Comparison of ENCODE assay signal across 9 mouse cellular contexts in the genomic region with DNA sequence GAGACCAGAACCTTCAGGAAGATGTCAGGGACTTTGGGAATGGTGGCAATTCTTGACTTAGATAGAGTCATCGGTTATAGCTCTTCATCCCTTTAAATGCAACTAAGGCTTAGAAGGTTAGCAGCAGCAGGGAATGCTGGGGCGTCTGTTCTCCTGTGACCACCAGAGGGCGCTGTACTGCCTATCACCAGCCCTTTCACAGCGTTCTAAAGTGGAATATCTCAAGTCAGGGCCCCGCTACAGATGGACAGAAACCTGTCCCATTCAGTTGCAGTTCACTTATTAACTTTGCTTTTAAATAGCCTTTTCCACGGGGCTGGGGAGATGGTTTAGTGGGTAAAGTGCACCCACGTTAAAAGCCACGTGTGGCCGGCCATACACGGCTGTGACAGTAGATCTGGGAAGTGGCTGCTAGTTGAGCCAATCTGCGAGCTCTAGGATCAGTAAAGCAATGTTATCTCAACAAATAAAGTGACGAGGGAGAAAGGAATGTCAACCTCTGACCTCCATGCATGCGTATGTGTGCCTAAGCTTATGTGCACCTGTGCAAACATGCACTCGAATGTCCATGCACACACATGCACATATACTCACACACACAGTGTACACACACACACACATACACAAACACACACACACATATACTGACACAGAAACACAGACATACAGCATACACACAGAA.
A peak's percentile ranks its signal among the peaks of the same experiment; 100 is the strongest.
DNase-seq lines count a peak whose midpoint lies in the region; ATAC-seq lines count a peak whose summit lies in the region.
"Had no signal": no experiment of that assay in that cellular context is flagged by ENCODE, and none has a peak within 500 bp of the region (broad histone marks: within the 10 kb centered on the region; RNA-seq: fewer than 3 reads in every experiment).

No protein-coding gene starts in this region.

- no peak for ATAC-seq in kidney, embryonic 15.5 days (replicated peaks; ENCODE audit: low FRiP score)
- 0 out of 2 replicates have a peak, but pooled peaks have one; percentile 43 for ATAC-seq in embryonic facial prominence, embryonic 13.5 days (ENCODE audit: insufficient number of reproducible peaks, insufficient read depth, low FRiP score, low TSS enrichment, low read depth)
- ATAC-seq in intestine, embryonic 16.5 days, result peak; percentile 69
- ATAC-seq in neural tube, embryonic 12.5 days (ENCODE audit: low FRiP score, low read depth), result 0 out of 2 replicates have a peak, but pooled peaks have one; percentile 33

- no peaks in the 10 kb centered on the region for H3K36me3 ChIP-seq in kidney, embryonic 15.5 days
- no peaks in the 10 kb centered on the region for H3K36me3 ChIP-seq in embryonic facial prominence, embryonic 13.5 days
- no peaks in the 10 kb centered on the region for H3K36me3 ChIP-seq in intestine, embryonic 16.5 days (ENCODE audit: control insufficient read depth, insufficient read depth, low read length)
- H3K36me3 ChIP-seq in neural tube, embryonic 12.5 days, result no peaks in the 10 kb centered on the region; the same call in 1 of the 2 replicates
- H3K36me3 ChIP-seq: embryonic facial prominence, embryonic 15.5 days had no signal

- no peaks in the 10 kb centered on the region for H3K27me3 ChIP-seq in kidney, embryonic 15.5 days
- H3K27me3 ChIP-seq in embryonic facial prominence, embryonic 13.5 days, result no peaks in the 10 kb centered on the region
- no peaks in the 10 kb centered on the region for H3K27me3 ChIP-seq in intestine, embryonic 16.5 days (replicated peaks; ENCODE audit: control insufficient read depth, insufficient read depth, low read length)
- H3K27me3 ChIP-seq in neural tube, embryonic 12.5 days (replicated peaks), result no peaks in the 10 kb centered on the region
- H3K27me3 ChIP-seq: embryonic facial prominence, embryonic 15.5 days had no signal

- H3K4me3 ChIP-seq in kidney, embryonic 15.5 days (replicated peaks), result no peak overlapping the region
- H3K4me3 ChIP-seq in embryonic facial prominence, embryonic 13.5 days, result no peak overlapping the region
- H3K4me3 ChIP-seq in intestine, embryonic 16.5 days (ENCODE audit: low read length), result no peak overlapping the region
- H3K4me3 ChIP-seq in neural tube, embryonic 12.5 days, result no peak overlapping the region
- H3K4me3 ChIP-seq: embryonic facial prominence, embryonic 15.5 days had no signal

- 44% methylated on average over 14 of the region's 14 CpGs for WGBS in kidney, embryonic 15.5 days
- 52% methylated on average over 14 of the region's 14 CpGs for WGBS in embryonic facial prominence, embryonic 13.5 days
- 33% methylated on average over 14 of the region's 14 CpGs for WGBS in intestine, embryonic 16.5 days
- 50% methylated on average over 14 of the region's 14 CpGs for WGBS in neural tube, embryonic 12.5 days

- no peak overlapping the region for H3K4me2 ChIP-seq in kidney, embryonic 15.5 days
- H3K4me2 ChIP-seq in embryonic facial prominence, embryonic 13.5 days, result no peak overlapping the region
- peak overlapping the region; percentile 21; the same call in 1 of the 2 replicates for H3K4me2 ChIP-seq in intestine, embryonic 16.5 days (ENCODE audit: low read depth, low read length)
- H3K4me2 ChIP-seq in neural tube, embryonic 12.5 days (replicated peaks), result no peak overlapping the region
- H3K4me2 ChIP-seq: embryonic facial prominence, embryonic 15.5 days had no signal

- H3K27ac ChIP-seq in kidney, embryonic 15.5 days, result no peak overlapping the region
- no peak overlapping the region for H3K27ac ChIP-seq in embryonic facial prominence, embryonic 13.5 days
- no peak overlapping the region for H3K27ac ChIP-seq in intestine, embryonic 16.5 days (ENCODE audit: low read length)
- H3K27ac ChIP-seq in neural tube, embryonic 12.5 days, result no peak overlapping the region
- H3K27ac ChIP-seq: embryonic facial prominence, embryonic 15.5 days had no signal

- intact Hi-C loops in left cerebral cortex, postnatal 36 days (cut with DNase I), result no loop called here

- peak; percentile 36 for DNase-seq in kidney, adult 11 months
- peak; percentile 79 to 85 for DNase-seq in adrenal gland, postnatal 36 days
- peak; percentile 70 to 78 for DNase-seq in left cerebral cortex, postnatal 36 days (ENCODE audit: low spot score in 2 of 2)
- DNase-seq in telencephalon, adult 2 months (ENCODE audit: low read depth, low spot score), result peak; percentile 60

- H3K9me3 ChIP-seq in kidney, embryonic 15.5 days (replicated peaks), result no peaks in the 10 kb centered on the region
- no peaks in the 10 kb centered on the region for H3K9me3 ChIP-seq in embryonic facial prominence, embryonic 13.5 days
- no peaks in the 10 kb centered on the region for H3K9me3 ChIP-seq in intestine, embryonic 16.5 days (ENCODE audit: control insufficient read depth, low read length)
- H3K9me3 ChIP-seq in neural tube, embryonic 12.5 days, result no peaks in the 10 kb centered on the region
- H3K9me3 ChIP-seq: embryonic facial prominence, embryonic 15.5 days had no signal

- no peak overlapping the region for H3K9ac ChIP-seq in kidney, embryonic 15.5 days
- no peak overlapping the region for H3K9ac ChIP-seq in embryonic facial prominence, embryonic 13.5 days
- H3K9ac ChIP-seq in intestine, embryonic 16.5 days (ENCODE audit: low read depth, low read length), result no peak overlapping the region
- no peak overlapping the region for H3K9ac ChIP-seq in neural tube, embryonic 12.5 days
- H3K9ac ChIP-seq: embryonic facial prominence, embryonic 15.5 days had no signal

- H3K4me1 ChIP-seq in kidney, embryonic 15.5 days, result no peaks in the 10 kb centered on the region
- no peaks in the 10 kb centered on the region for H3K4me1 ChIP-seq in embryonic facial prominence, embryonic 13.5 days
- no peaks in the 10 kb centered on the region for H3K4me1 ChIP-seq in intestine, embryonic 16.5 days (ENCODE audit: control insufficient read depth, insufficient read depth, low read length)
- H3K4me1 ChIP-seq in neural tube, embryonic 12.5 days, result no peaks in the 10 kb centered on the region
- H3K4me1 ChIP-seq: embryonic facial prominence, embryonic 15.5 days had no signal
